Mouse (Mus musculus) midbrain, embryonic 11.5 days (tissue): ENCODE data around the gene Rnf169. TPM values are rescaled to one million over a fixed set of nuclear protein-coding genes. Genes with fewer than 3 reads are reported as not detected.

ENCODE experiments used
- ATAC-seq: fragments of 200-750 bp; cut with Nextera tagmentation; 2 replicates; pipeline ENCODE4 v1.8.0; 2017; ENCODE audit warnings: moderate TSS enrichment, moderate library complexity; ENCODE audit not compliant: low FRiP score
- DNase-seq: peaks from one replicate; pipeline ENCODE4 v3.0.0; 2015; ENCODE audit warnings: low spot score; ENCODE audit errors: missing footprints
- H3K27ac ChIP-seq: fragments of 300-500 bp; sonication (generic); 2 replicates; pipeline ENCODE4 v1.5.1; 2014; ENCODE audit warnings: low read depth, low read length
- H3K27me3 ChIP-seq: fragments of 300-500 bp; sonication (generic); 2 replicates; pipeline ENCODE4 v1.6.1; 2014; ENCODE audit warnings: mild to moderate bottlenecking, low read length, moderate library complexity, mixed read lengths; ENCODE audit not compliant: control insufficient read depth, insufficient read depth
- H3K36me3 ChIP-seq: fragments of 300-500 bp; sonication (generic); 2 replicates; pipeline ENCODE4 v1.6.1; 2014; ENCODE audit warnings: mild to moderate bottlenecking, low read length, moderate library complexity, mixed read lengths; ENCODE audit not compliant: control insufficient read depth, insufficient read depth
- H3K4me1 ChIP-seq: fragments of 300-500 bp; sonication (generic); 2 replicates; pipeline ENCODE4 v1.6.1; 2014; ENCODE audit warnings: low read length; ENCODE audit not compliant: control insufficient read depth, insufficient read depth
- H3K4me2 ChIP-seq: fragments of 300-500 bp; sonication (generic); 2 replicates; pipeline ENCODE4 v1.6.1; 2014; ENCODE audit warnings: mild to moderate bottlenecking, moderate library complexity
- H3K4me3 ChIP-seq: fragments of 300-500 bp; sonication (generic); 2 replicates; pipeline ENCODE4 v1.5.1; 2014; ENCODE audit warnings: low read depth, low read length
- H3K9ac ChIP-seq: fragments of 300-500 bp; sonication (generic); 2 replicates; pipeline ENCODE4 v1.6.1; 2014; ENCODE audit warnings: low read length
- H3K9me3 ChIP-seq: fragments of 300-500 bp; sonication (generic); 2 replicates; pipeline ENCODE4 v1.6.1; 2016; ENCODE audit warnings: low read length; ENCODE audit not compliant: control insufficient read depth
- WGBS: fragments of 180-500 bp; shearing (Covaris S2); extraction: QIAGEN DNeasy Blood & Tissue Kit; methylation state at CpG from one replicate; pipeline ENCODE4 v1.1.7; 2014; 5-methylcytosine and 5-hydroxymethylcytosine counted together
- polyA plus RNA-seq: library from polyadenylated mRNA; unstranded; fragments of >200 nt; fragmentation: Nextera tagmentation; extraction: Ambion mirVana; gene quantifications from 2 replicates; pipeline ENCODE4 v1.2.1, GENCODE M21; 2014

Gene Rnf169
- polyA plus RNA-seq, 1 experiment from 2014 or later: 6.5 TPM

DNA sequence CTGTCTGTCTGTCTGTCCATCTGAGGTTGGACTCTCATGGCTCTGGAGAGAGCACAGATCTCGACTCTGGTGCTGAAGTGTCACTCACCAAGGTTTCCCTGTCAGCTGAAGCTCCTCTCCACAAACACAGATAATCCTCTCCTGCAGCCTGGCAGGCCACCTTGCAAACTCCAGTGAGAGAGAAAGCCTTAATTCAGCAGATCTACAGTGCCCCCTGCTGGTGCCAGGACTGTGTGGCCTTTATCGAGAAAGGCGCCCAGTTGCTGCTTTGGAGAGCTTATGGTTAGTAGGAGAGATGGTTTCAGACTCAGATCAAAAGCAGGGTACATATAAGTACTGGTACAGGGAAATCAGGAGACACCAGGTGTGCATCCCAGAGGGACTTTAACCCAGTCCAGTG lies 103.9 kb downstream of the Rnf169 start:
- Histone ChIP-seq H3K36me3 (no peaks in the 10 kb centered on the region), H3K9me3 (no peaks in the 10 kb centered on the region), H3K4me3 (no peak overlapping the region), H3K4me1 (no peaks in the 10 kb centered on the region), H3K27me3 (no peaks in the 10 kb centered on the region), H3K9ac (no peak overlapping the region), H3K4me2 (no peak overlapping the region), H3K27ac (no peak overlapping the region)
- under 1% methylated on average over 3 of the region's 3 CpGs for WGBS
- ATAC-seq: peak; percentile 46; the same call in 1 of the 2 replicates
- DNase-seq: peak; percentile 96

DNA sequence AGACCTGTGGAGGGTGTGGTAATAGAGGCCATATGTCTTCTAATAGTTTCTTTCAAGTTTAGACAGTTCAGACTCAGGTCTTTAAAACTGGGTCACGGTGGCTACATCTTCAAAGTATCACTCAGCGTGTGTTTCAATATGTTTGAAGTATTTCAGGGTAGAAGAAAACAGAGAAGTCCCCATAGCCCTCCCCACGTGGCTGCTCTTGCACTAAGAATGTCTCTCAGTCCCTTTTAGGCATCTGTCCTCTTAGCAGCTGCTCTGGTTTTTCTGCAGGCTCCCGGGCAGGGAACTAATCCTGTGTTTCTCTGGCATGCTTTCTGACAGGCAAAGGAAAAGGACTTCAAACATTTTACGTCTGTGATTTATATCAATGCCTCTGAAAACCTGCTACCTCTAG lies 104.4 kb downstream of the Rnf169 start:
- Histone ChIP-seq H3K36me3 (no peaks in the 10 kb centered on the region), H3K4me3 (no peak overlapping the region), H3K9ac (no peak overlapping the region), H3K27me3 (no peaks in the 10 kb centered on the region), H3K4me1 (no peaks in the 10 kb centered on the region), H3K9me3 (no peaks in the 10 kb centered on the region), H3K4me2 (no peak overlapping the region), H3K27ac (no peak overlapping the region)
- no peak for ATAC-seq
- no peak for DNase-seq
- WGBS: 50% methylated on average over 5 of the region's 5 CpGs

DNA sequence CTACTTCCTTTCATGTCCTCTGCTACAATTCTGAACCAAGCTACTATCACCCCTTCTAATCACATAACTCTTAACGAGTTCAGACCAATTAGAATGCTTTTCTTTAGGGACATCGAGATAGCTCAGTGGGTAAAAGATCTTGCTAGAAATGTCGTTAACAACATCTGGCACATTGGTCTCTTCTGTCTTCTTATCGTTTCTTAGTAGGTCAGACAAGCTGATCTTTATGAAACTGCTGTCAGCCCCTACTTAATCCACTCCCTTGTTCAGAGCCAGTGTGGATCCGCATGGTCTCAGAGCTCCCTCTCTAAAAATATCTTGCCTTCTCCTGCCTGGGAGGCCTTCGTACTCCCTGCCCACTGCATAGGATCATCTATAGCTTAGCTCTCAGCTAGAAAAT lies 106.3 kb downstream of the Rnf169 start:
- no peak overlapping the region for H3K4me2 ChIP-seq
- H3K4me1 ChIP-seq: no peaks in the 10 kb centered on the region
- no peak overlapping the region for H3K27ac ChIP-seq
- 79% methylated on average over 6 of the region's 6 CpGs for WGBS
- DNase-seq: no peak
- no peaks in the 10 kb centered on the region for H3K27me3 ChIP-seq
- H3K36me3 ChIP-seq: no peaks in the 10 kb centered on the region
- H3K4me3 ChIP-seq: no peak overlapping the region
- H3K9ac ChIP-seq: no peak overlapping the region
- ATAC-seq: no peak
- no peaks in the 10 kb centered on the region for H3K9me3 ChIP-seq

Other genes starting within 250 kb of the Rnf169 start
- not detected in 2 replicates for gene Olfr521, start 216.9 kb downstream of the Rnf169 start, polyA plus RNA-seq
- gene Neu3, start 152.0 kb downstream of the Rnf169 start, polyA plus RNA-seq: 1.5 and 1.6 TPM in 2 replicates
- 0.29 and 0.44 TPM in 2 replicates for gene Xrra1, start 121.3 kb downstream of the Rnf169 start, polyA plus RNA-seq
- gene Spcs2, start 117.0 kb downstream of the Rnf169 start, polyA plus RNA-seq: 385 and 386 TPM in 2 replicates
- 0.11 TPM in 1 of 2 replicates, not detected in the other for gene Chrdl2, start 25.7 kb upstream of the Rnf169 start, polyA plus RNA-seq
- gene Pold3, start 141.1 kb upstream of the Rnf169 start, polyA plus RNA-seq: 100 and 104 TPM in 2 replicates
- gene Lipt2, start 178.8 kb upstream of the Rnf169 start, polyA plus RNA-seq: 16.7 and 18.7 TPM in 2 replicates
- gene Kcne3, start 196.1 kb upstream of the Rnf169 start, polyA plus RNA-seq: 1.1 and 3.0 TPM in 2 replicates
- gene Pgm2l1, start 246.9 kb upstream of the Rnf169 start, polyA plus RNA-seq: 8.0 and 9.3 TPM in 2 replicates